Mouse (Mus musculus) kidney, embryonic 14.5 days (tissue): ENCODE results near the gene Kcnk15. TPM values are rescaled to one million over a fixed set of nuclear protein-coding genes. Genes with fewer than 3 reads are reported as not detected.

ENCODE experiments used
- ATAC-seq: fragments of 200-750 bp; cut with Nextera tagmentation; 2 replicates; pipeline ENCODE4 v1.8.0; 2017; ENCODE audit warnings: moderate number of reproducible peaks, mild to moderate bottlenecking, moderate TSS enrichment, moderate library complexity; ENCODE audit not compliant: low FRiP score, low TSS enrichment
- H3K27ac ChIP-seq: fragments of 300-500 bp; sonication (generic); 2 replicates; pipeline ENCODE4 v1.5.1; 2014; ENCODE audit warnings: low read depth, mild to moderate bottlenecking, low read length, moderate library complexity, mixed read lengths
- H3K27me3 ChIP-seq: fragments of 300-500 bp; sonication (generic); 2 replicates; pipeline ENCODE4 v1.6.1; 2014; ENCODE audit warnings: mild to moderate bottlenecking, low read length; ENCODE audit not compliant: control insufficient read depth, insufficient read depth
- H3K36me3 ChIP-seq: fragments of 300-500 bp; sonication (generic); 2 replicates; pipeline ENCODE4 v1.6.1; 2014; ENCODE audit warnings: low read length, mixed read lengths; ENCODE audit not compliant: control insufficient read depth, insufficient read depth
- H3K4me1 ChIP-seq: fragments of 300-500 bp; sonication (generic); 2 replicates; pipeline ENCODE4 v1.6.1; 2014; ENCODE audit warnings: low read length, mixed read lengths; ENCODE audit not compliant: control insufficient read depth, insufficient read depth
- H3K4me2 ChIP-seq: fragments of 300-500 bp; sonication (generic); replicated peaks from 2 replicates; pipeline ENCODE4 v1.6.1; 2014; ENCODE audit warnings: low read depth, mild to moderate bottlenecking, low read length
- H3K4me3 ChIP-seq: fragments of 300-500 bp; sonication (generic); 2 replicates; pipeline ENCODE4 v1.5.1; 2014; ENCODE audit warnings: mild to moderate bottlenecking, low read length
- H3K9ac ChIP-seq: fragments of 300-500 bp; sonication (generic); 2 replicates; pipeline ENCODE4 v1.6.1; 2014; ENCODE audit warnings: low read depth, mild to moderate bottlenecking, low read length, moderate library complexity
- H3K9me3 ChIP-seq: fragments of 300-500 bp; sonication (generic); 2 replicates; pipeline ENCODE4 v1.6.1; 2016; ENCODE audit warnings: low read length; ENCODE audit not compliant: control insufficient read depth
- whole genome bisulfite sequencing: fragments of 180-500 bp; shearing (Covaris S2); extraction: QIAGEN DNeasy Blood & Tissue Kit; methylation state at CpG from one replicate; pipeline ENCODE4 v1.1.7; 2014; 5-methylcytosine and 5-hydroxymethylcytosine counted together
- polyA plus RNA-seq: library from polyadenylated mRNA; unstranded; fragments of >200 nt; fragmentation: Nextera tagmentation; extraction: Ambion mirVana; gene quantifications from 2 replicates; pipeline ENCODE4 v1.2.1, GENCODE M21; 2014

The Kcnk15 gene
- polyA plus RNA-seq, 1 experiment from 2014 or later: not detected

DNA sequence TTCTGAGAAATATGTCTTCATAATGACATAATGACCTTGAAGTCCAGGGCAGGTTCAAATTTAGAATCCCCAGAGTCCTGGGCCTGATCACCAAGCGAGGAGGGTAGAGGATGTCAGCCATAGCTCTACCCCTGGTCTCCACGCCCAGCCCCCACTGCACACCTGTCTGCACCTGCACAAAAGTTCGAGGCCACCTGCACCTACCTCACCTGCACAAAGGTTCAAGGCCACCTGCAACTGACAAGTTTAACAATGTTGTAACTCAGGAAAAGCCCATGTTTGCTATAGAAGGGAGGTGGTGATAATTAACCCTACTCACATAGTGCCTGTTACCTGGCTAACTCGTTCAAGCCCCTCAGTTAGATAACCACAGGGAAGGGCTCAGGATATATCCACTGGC is 49.0 kb downstream of the Kcnk15 start:
- Histone ChIP-seq H3K4me1 (0 out of 2 replicates have a peak, but pooled peaks cover 2% of the 10 kb centered on the region), H3K4me3 (no peak overlapping the region), H3K36me3 (no peaks in the 10 kb centered on the region), H3K9ac (no peak overlapping the region), H3K4me2 (no peak overlapping the region), H3K9me3 (no peaks in the 10 kb centered on the region), H3K27me3 (no peaks in the 10 kb centered on the region; the same call in 1 of the 2 replicates), H3K27ac (no peak overlapping the region)
- WGBS: 76% methylated on average over 4 of the region's 4 CpGs
- no peak for ATAC-seq

DNA sequence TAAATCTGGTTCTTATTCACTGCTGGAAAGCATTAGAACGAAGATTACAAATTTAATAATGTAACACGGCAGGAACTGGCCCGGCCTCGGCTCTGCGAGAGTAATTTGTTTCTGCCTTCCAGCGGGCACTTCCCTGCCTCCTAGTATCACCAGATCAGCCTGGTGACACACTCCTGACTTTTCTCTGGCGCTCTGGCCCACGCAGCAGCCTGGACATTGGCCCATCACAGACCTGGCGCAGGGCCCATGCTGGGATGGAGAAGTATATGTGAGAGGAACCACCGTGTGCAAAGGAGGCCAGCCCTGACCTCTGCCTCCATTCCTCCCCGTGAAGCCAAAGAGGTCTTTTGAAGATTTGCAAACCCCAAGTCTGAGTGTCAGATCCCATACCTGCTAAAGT is 50.0 kb downstream of the Kcnk15 start:
- H3K36me3 ChIP-seq: no peaks in the 10 kb centered on the region
- no peaks in the 10 kb centered on the region for H3K9me3 ChIP-seq
- no peak overlapping the region for H3K9ac ChIP-seq
- H3K4me2 ChIP-seq: no peak overlapping the region
- H3K27ac ChIP-seq: no peak overlapping the region
- no peaks in the 10 kb centered on the region; the same call in 1 of the 2 replicates for H3K27me3 ChIP-seq
- WGBS: 77% methylated on average over 11 of the region's 11 CpGs
- no peak for ATAC-seq
- H3K4me3 ChIP-seq: no peak overlapping the region
- 0 out of 2 replicates have a peak, but pooled peaks cover 2% of the 10 kb centered on the region for H3K4me1 ChIP-seq

DNA sequence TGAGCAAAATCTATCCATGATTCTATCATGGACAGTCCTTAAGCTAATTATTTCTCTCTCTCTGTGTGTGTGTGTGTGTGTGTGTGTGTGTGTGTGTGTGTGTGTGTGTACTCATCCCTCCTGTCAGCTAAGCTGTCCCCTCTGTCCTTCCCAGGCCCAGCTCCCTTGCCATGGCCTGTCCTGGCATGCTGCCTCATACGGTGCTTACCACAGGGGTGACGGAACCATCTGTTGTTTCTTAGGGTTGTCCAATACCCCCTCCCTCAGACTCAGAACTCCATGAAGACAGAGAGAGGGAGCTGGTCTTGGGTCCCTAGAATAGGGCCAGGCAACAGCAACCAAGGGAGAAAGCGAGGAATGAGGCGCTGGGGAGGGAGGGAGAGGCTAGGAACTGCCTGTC is 50.9 kb downstream of the Kcnk15 start:
- Histone ChIP-seq H3K9me3 (no peaks in the 10 kb centered on the region), H3K27me3 (no peaks in the 10 kb centered on the region; the same call in 1 of the 2 replicates), H3K9ac (no peak overlapping the region), H3K4me2 (no peak overlapping the region), H3K36me3 (no peaks in the 10 kb centered on the region), H3K4me3 (no peak overlapping the region), H3K27ac (no peak overlapping the region), H3K4me1 (0 out of 2 replicates have a peak, but pooled peaks cover 2% of the 10 kb centered on the region)
- 69% methylated on average over 4 of the region's 4 CpGs for WGBS
- ATAC-seq: no peak

DNA sequence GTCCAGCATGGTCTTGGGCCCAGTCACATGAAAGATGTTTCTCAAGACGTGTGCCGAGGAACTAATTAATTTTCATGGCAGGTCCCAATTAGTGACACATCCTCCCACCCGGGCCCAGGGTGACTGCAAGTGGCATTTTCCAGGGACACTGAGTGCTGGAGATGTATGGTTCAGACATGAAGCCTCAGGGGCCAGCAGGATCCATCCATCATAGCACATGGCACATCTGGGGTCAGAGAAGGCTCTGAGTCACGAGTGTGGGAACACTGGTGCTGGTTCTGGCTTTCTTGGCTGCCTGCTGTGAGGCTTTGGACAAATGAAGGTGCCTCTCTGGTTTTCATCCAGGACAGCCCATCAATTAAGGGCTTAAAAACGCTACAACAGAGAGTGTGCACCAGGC is 53.7 kb downstream of the Kcnk15 start:
- no peak overlapping the region for H3K9ac ChIP-seq
- H3K27me3 ChIP-seq: no peaks in the 10 kb centered on the region; the same call in 1 of the 2 replicates
- H3K4me3 ChIP-seq: no peak overlapping the region
- H3K27ac ChIP-seq: no peak overlapping the region
- H3K9me3 ChIP-seq: no peaks in the 10 kb centered on the region
- ATAC-seq: no peak
- no peak overlapping the region for H3K4me2 ChIP-seq
- H3K36me3 ChIP-seq: no peaks in the 10 kb centered on the region
- H3K4me1 ChIP-seq: no peaks in the 10 kb centered on the region
- 47% methylated on average over 5 of the region's 5 CpGs for WGBS

Other genes with a start within 250 kb of the Kcnk15 start
- gene Serinc3, start 208.5 kb upstream of the Kcnk15 start, polyA plus RNA-seq: 35.4 and 43.0 TPM in 2 replicates
- 187 and 203 TPM in 2 replicates for gene Pkig, start 195.3 kb upstream of the Kcnk15 start, polyA plus RNA-seq
- 9.7 and 10.1 TPM in 2 replicates for gene Ada, start 103.4 kb upstream of the Kcnk15 start, polyA plus RNA-seq
- gene Ccn5, start 32.8 kb upstream of the Kcnk15 start, polyA plus RNA-seq: 0.11 and 0.28 TPM in 2 replicates
- 0.51 and 0.70 TPM in 2 replicates for gene Rims4, start 65.0 kb downstream of the Kcnk15 start, polyA plus RNA-seq
- 217 and 305 TPM in 2 replicates for gene Ywhab, start 141.3 kb downstream of the Kcnk15 start, polyA plus RNA-seq
- gene Pabpc1l, start 171.8 kb downstream of the Kcnk15 start, polyA plus RNA-seq: 2.7 and 3.4 TPM in 2 replicates
- gene Stk4, start 216.7 kb downstream of the Kcnk15 start, polyA plus RNA-seq: 24.1 and 36.5 TPM in 2 replicates
- gene Tomm34, start 217.5 kb downstream of the Kcnk15 start, polyA plus RNA-seq: 63.4 and 70.5 TPM in 2 replicates